Mouse (Mus musculus) right cerebral cortex, postnatal 10 days (tissue): ENCODE measurements at regions not wholly inside any gene's neighbourhood (a gene's known extent, or its start where the extent isn't known, plus 50 kb on each side); places are given as distances from the start of the nearest gene placed in this dataset.

Experiments
- DNase-seq, 2 experiments: peaks; one replicate each; pipeline ENCODE4 v3.0.0; 2021; ENCODE audit warnings: low spot score in 2 of 2

- no peak for DNase-seq
These were observed 68.7 kb downstream of the Atoh1 start for GRCm38 (mm10) chr6:64797600-64797999.

- no peak for DNase-seq
These were observed 69.9 kb downstream of the Atoh1 start for GRCm38 (mm10) chr6:64798804-64799203.

DNA sequence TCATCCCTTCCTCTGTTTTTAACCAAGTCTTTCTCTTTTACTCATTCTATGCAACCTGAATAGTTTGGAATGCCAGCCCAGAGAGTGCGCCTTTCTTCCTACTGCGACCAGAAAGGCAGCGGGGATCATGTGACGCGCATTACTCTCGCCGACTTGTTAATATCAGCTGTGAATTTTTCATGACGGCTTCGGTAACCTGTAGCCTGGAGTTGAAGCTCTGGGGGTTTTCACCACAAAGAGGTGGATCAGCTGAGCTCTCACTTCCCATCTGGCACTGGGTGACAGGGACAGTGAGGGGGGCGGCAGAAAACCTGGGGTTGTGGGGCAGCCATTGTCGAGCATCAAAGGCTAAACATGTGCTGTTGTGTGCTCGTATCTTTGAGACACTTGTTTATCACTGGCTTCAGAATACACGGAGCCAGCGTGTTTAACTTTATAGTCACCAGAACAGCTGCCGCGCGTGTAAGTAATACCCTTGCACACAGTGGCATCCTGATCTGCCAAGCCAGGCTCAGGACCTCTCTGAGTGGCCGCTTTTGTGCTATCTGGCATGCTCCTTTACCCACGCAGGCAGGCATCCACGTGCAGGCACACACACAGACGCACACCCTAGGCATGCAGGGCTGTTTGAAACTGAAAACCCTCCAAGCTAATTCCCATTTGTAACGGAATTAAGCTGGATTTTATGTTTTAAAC, 70.5 kb downstream of the Atoh1 start:
- DNase-seq: peak in 1 of 2 experiments; percentile 20

GRCm38 (mm10) chr6:64800965-64801364, 72.0 kb downstream of the Atoh1 start:
- no peak for DNase-seq

- no peak for DNase-seq
These were observed 86.2 kb downstream of the Atoh1 start for GRCm38 (mm10) chr6:64815115-64815514.

DNA sequence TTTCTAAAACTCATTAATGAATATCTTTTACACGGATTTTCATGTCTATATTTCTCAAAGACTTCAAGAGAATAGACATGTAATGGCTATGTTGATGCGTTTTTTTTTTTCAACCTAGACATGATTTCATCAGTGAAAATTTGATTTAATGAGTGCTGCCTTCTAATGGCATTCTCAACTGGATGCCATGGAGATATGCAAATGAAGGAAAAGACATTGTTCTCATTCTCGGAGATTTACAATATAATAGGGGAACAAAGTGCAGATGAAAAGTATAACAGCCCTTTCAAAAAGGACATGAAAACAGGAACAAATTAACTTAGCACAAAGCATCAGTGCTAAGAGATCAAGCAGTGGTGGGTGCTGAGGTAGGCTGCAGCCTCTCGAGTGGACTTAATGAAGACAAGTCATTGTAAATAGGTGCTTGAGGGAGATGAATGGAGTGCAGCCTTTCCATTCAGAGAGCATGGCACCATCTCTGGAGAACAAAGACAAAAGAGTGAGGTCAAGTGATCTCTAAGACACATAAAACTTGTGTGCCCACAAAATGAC, 120.2 kb downstream of the Atoh1 start:
- DNase-seq: no peak

GRCm38 (mm10) chr6:64862901-64863300, 134.0 kb downstream of the Atoh1 start:
- DNase-seq: no peak

- no peak for DNase-seq
These were observed 146.0 kb upstream of the Smarcad1 start for GRCm38 (mm10) chr6:64896420-64896819.
